ENCODE assay signal across 20 mouse cellular contexts in the genomic region with DNA sequence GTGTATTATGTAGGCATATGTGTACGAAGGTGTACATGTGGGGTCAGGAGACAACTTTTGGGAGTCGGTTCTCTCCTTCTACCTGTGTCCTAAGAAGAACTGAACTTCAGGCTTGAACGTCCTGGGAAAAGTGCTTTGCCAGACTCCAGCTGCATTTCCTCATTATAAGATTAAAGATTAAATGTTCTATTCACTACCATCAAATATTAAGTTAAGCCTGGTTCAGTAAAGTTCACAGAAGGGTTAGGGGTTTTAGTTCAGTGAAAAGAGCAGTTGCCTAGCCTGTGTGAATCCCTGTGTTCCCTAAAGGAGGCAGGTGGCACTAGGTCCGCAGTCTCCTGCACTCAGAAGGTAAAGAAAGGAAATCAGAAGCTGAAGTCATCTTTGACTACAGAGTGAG.
"Had no signal": no experiment of that assay in that cellular context is flagged by ENCODE, and none has a peak within 500 bp of the region (broad histone marks: within the 10 kb centered on the region; RNA-seq: fewer than 3 reads in every experiment).

No protein-coding gene starts in this region.

- H3K27ac ChIP-seq: lung, embryonic 15.5 days; midbrain, embryonic 10.5 days; midbrain, embryonic 12.5 days; neural tube, embryonic 13.5 days; neural tube, embryonic 15.5 days had no signal

- H3K36me3 ChIP-seq: lung, embryonic 15.5 days; neural tube, embryonic 13.5 days; neural tube, embryonic 15.5 days had no signal

- H3K9ac ChIP-seq: lung, embryonic 15.5 days; midbrain, embryonic 12.5 days; neural tube, embryonic 13.5 days; neural tube, embryonic 15.5 days had no signal

- H3K4me2 ChIP-seq: lung, embryonic 15.5 days; midbrain, embryonic 12.5 days; neural tube, embryonic 13.5 days; neural tube, embryonic 15.5 days had no signal

- DNase-seq: lung, adult 2 months; lung, postnatal 14 days; lung, postnatal 36 days; midbrain, embryonic 14.5 days; retina, postnatal 1 day; right cerebral cortex, adult 18-20 months; right cerebral cortex, postnatal 25 days; right cerebral cortex, postnatal 4 days; spleen, adult 18-20 months; thymus, adult 18-20 months; thymus, postnatal 14 days; thymus, postnatal 36 days had no signal

- H3K27me3 ChIP-seq: lung, embryonic 15.5 days; midbrain, embryonic 12.5 days; neural tube, embryonic 13.5 days; neural tube, embryonic 15.5 days had no signal

- H3K4me3 ChIP-seq: lung, embryonic 15.5 days; midbrain, embryonic 10.5 days; midbrain, embryonic 12.5 days; myocyte; neural tube, embryonic 13.5 days; neural tube, embryonic 15.5 days had no signal

- ATAC-seq: lung, postnatal 0 days; midbrain, embryonic 16.5 days had no signal

- H3K9me3 ChIP-seq: lung, embryonic 15.5 days; midbrain, embryonic 10.5 days; midbrain, embryonic 12.5 days; neural tube, embryonic 13.5 days; neural tube, embryonic 15.5 days had no signal
